Mouse (Mus musculus) liver, postnatal 0 days (tissue): Measurements from ENCODE around the gene Efcab3. TPM values are rescaled to one million over a fixed set of nuclear protein-coding genes. Genes with fewer than 3 reads are reported as not detected.

ENCODE experiments used
- ATAC-seq: fragments of 200-750 bp; cut with Nextera tagmentation; 2 replicates; pipeline ENCODE4 v1.8.0; 2017; ENCODE audit warnings: mild to moderate bottlenecking, moderate library complexity
- DNase-seq: peaks from one replicate; pipeline ENCODE4 v3.0.0-alpha.2; 2016
- H3K27ac ChIP-seq: fragments of 300-500 bp; sonication (generic); 2 replicates; pipeline ENCODE4 v1.5.1; 2014; ENCODE audit warnings: antibody characterized with exemption, moderate library complexity, mild to moderate bottlenecking, low read depth
- H3K27me3 ChIP-seq: fragments of 300-500 bp; sonication (generic); 2 replicates; pipeline ENCODE4 v1.6.1; 2014; ENCODE audit warnings: low read length, control low read depth, mixed read lengths; ENCODE audit not compliant: insufficient read depth
- H3K36me3 ChIP-seq: fragments of 300-500 bp; sonication (generic); replicated peaks from 2 replicates; pipeline ENCODE4 v1.6.1; 2014; ENCODE audit warnings: mild to moderate bottlenecking, control low read depth, low read length, moderate library complexity, mixed read lengths; ENCODE audit not compliant: insufficient read depth
- H3K4me1 ChIP-seq: fragments of 300-500 bp; sonication (generic); 2 replicates; pipeline ENCODE4 v1.6.1; 2014; ENCODE audit warnings: antibody characterized with exemption, mild to moderate bottlenecking, control low read depth; ENCODE audit not compliant: insufficient read depth
- H3K4me2 ChIP-seq: fragments of 300-500 bp; sonication (generic); 2 replicates; pipeline ENCODE4 v1.6.1; 2014; ENCODE audit warnings: low read depth, mild to moderate bottlenecking, low read length, moderate library complexity, mixed read lengths
- H3K4me3 ChIP-seq: fragments of 300-500 bp; sonication (generic); 2 replicates; pipeline ENCODE4 v1.5.1; 2014; ENCODE audit warnings: low read depth, low read length
- H3K9ac ChIP-seq: fragments of 300-500 bp; sonication (generic); replicated peaks from 2 replicates; pipeline ENCODE4 v1.6.1; 2014; ENCODE audit warnings: mild to moderate bottlenecking, moderate library complexity
- H3K9me3 ChIP-seq: fragments of 300-500 bp; sonication (generic); 2 replicates; pipeline ENCODE4 v1.6.1; 2016; ENCODE audit warnings: mild to moderate bottlenecking, control low read depth, low read length, mixed read lengths
- CTCF ChIP-seq: sonication (generic); IDR thresholded peaks from 2 replicates; pipeline ENCODE4 v1.5.1; 2016; ENCODE audit warnings: antibody characterized with exemption, low read depth
- EP300 ChIP-seq: IDR thresholded peaks from 2 replicates; pipeline ENCODE4 v1.6.1; 2016; ENCODE audit warnings: antibody characterized with exemption, low read depth, mild to moderate bottlenecking
- WGBS: fragments of 180-500 bp; shearing (Covaris S2); extraction: QIAGEN DNeasy Blood & Tissue Kit; methylation state at CpG from one replicate; pipeline ENCODE4 v1.1.7; 2014; ENCODE audit not compliant: insufficient replicate concordance; 5-methylcytosine and 5-hydroxymethylcytosine counted together
- polyA plus RNA-seq: library from polyadenylated mRNA; unstranded; fragments of >200 nt; fragmentation: Nextera tagmentation; extraction: Ambion mirVana; gene quantifications from 2 replicates; pipeline ENCODE4 v1.2.1, GENCODE M21; 2015

The Efcab3 gene
- polyA plus RNA-seq, 1 experiment from 2014 or later = 0.62 TPM

- no peaks in the 10 kb centered on the region for H3K9me3 ChIP-seq
- TF ChIP-seq EP300 (no peak), CTCF (no peak; the same call in 1 of the 2 replicates)
- H3K27ac ChIP-seq = peak overlapping the region; percentile 55; the same call in 1 of the 2 replicates
- H3K4me2 ChIP-seq = no peak overlapping the region
- H3K36me3 ChIP-seq = peaks cover 6% of the 10 kb centered on the region; the same call in 1 of the 2 replicates
- WGBS = 71% methylated on average over 11 of the region's 11 CpGs
- DNase-seq (no peak), ATAC-seq (peak; percentile 53)
- H3K4me1 ChIP-seq = peaks cover 13% of the 10 kb centered on the region
- no peaks in the 10 kb centered on the region for H3K27me3 ChIP-seq
- H3K9ac ChIP-seq = no peak overlapping the region
- H3K4me3 ChIP-seq = no peak overlapping the region
Measured at GRCm38 (mm10) chr11:105144508-105145210, 81.3 kb downstream of the Efcab3 start.

- Histone ChIP-seq H3K4me2 (no peak overlapping the region), H3K4me3 (no peak overlapping the region), H3K27me3 (no peaks in the 10 kb centered on the region), H3K36me3 (0 out of 2 replicates have a peak, but pooled peaks cover 3% of the 10 kb centered on the region), H3K4me1 (peaks cover 13% of the 10 kb centered on the region), H3K9me3 (no peaks in the 10 kb centered on the region), H3K9ac (no peak overlapping the region), H3K27ac (peak overlapping the region; percentile 34; the same call in 1 of the 2 replicates)
- DNase-seq (no peak), ATAC-seq (0 out of 2 replicates have a peak, but pooled peaks have one; percentile 24)
- TF ChIP-seq EP300 = no peak
- TF ChIP-seq CTCF = no peak
- 82% methylated on average over 10 of the region's 10 CpGs for WGBS
Measured at GRCm38 (mm10) chr11:105145211-105145610, 81.8 kb downstream of the Efcab3 start.

GRCm38 (mm10) chr11:105146593-105146992, 83.2 kb downstream of the Efcab3 start, which contains the start of gene Gm10842:
Gene Gm10842 (plus strand): TSS chr11:105146893.
- DNase-seq (no peak), ATAC-seq (no peak)
- Histone ChIP-seq H3K4me2 (no peak within 1 kb of the TSS), H3K27ac (no peak within 1 kb of the TSS), H3K4me1 (peaks cover 24% of the 10 kb centered on the region), H3K9me3 (no peaks in the 10 kb centered on the region), H3K4me3 (no peak within 1 kb of the TSS), H3K9ac (no peak within 1 kb of the TSS), H3K27me3 (no peaks in the 10 kb centered on the region), H3K36me3 (no peaks in the 10 kb centered on the region)
- WGBS = 75% methylated on average over 3 of the region's 3 CpGs
- no peak for TF ChIP-seq CTCF

- no peak for DNase-seq
- H3K9ac ChIP-seq = no peak overlapping the region
- 48% methylated on average over 3 of the region's 3 CpGs for WGBS
- H3K27me3 ChIP-seq = no peaks in the 10 kb centered on the region
- TF ChIP-seq EP300 (no peak), CTCF (no peak)
- no peak for ATAC-seq
- peak overlapping the region; percentile 13; the same call in 1 of the 2 replicates for H3K27ac ChIP-seq
- no peaks in the 10 kb centered on the region for H3K36me3 ChIP-seq
- peaks cover 33% of the 10 kb centered on the region for H3K4me1 ChIP-seq
- H3K4me3 ChIP-seq = no peak overlapping the region
- no peaks in the 10 kb centered on the region for H3K9me3 ChIP-seq
- H3K4me2 ChIP-seq = no peak overlapping the region
Measured at GRCm38 (mm10) chr11:105149353-105149752, 86.0 kb downstream of the Efcab3 start.

DNA sequence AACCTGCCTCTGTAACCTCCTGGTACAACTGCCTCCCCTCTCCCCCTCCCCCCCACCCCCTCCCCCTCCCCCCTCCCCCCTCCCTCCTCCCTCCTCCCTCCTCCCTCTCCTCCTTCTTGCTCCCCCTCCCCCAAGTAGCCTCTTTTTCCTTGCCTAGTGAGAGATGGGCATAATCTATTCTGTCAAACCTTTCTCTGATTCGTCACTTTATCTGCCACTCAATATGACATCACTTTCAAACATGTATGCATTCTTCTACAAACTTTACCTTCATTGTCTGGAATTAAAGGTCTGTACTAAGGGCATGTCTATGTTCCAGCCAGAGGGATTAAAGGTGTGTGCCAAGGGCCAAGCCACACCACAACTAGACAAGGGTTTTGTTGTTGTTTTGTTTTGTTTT, 86.4 kb downstream of the Efcab3 start:
- no peak overlapping the region for H3K4me3 ChIP-seq
- H3K27ac ChIP-seq = no peak overlapping the region
- TF ChIP-seq CTCF (no peak), EP300 (no peak)
- DNase-seq (no peak), ATAC-seq (no peak)
- H3K9me3 ChIP-seq = no peaks in the 10 kb centered on the region
- 75% methylated on average over 1 of the region's 1 CpGs for WGBS
- H3K36me3 ChIP-seq = no peaks in the 10 kb centered on the region
- H3K9ac ChIP-seq = no peak overlapping the region
- H3K4me2 ChIP-seq = no peak overlapping the region
- H3K4me1 ChIP-seq = peaks cover 31% of the 10 kb centered on the region
- H3K27me3 ChIP-seq = no peaks in the 10 kb centered on the region

DNA sequence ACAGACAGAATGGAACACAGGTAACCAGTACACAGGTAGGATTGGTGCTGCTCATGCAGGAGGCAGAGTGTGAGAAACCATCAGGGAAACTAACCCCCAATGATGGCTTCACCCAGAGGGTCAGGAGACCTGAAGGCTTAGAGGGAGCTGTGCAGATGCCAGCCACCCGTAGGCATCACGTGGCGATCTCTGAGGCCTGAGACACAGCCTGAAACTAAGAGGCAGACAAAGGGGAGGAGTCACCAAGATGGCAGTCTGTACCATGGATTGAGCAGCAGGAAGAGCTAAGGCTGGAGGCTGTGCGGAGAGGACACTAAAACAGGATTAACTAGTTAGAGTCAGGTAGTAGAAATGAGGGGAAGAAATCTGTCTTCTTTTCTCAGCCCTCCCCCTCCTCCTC, 87.3 kb downstream of the Efcab3 start:
- Histone ChIP-seq H3K27me3 (no peaks in the 10 kb centered on the region), H3K4me3 (no peak overlapping the region), H3K9me3 (no peaks in the 10 kb centered on the region), H3K9ac (no peak overlapping the region), H3K4me2 (no peak overlapping the region; the same call in 1 of the 2 replicates), H3K27ac (no peak overlapping the region), H3K4me1 (peaks cover 30% of the 10 kb centered on the region), H3K36me3 (no peaks in the 10 kb centered on the region)
- no peak for ATAC-seq
- WGBS = 58% methylated on average over 4 of the region's 4 CpGs
- no peak for DNase-seq
- TF ChIP-seq EP300 = no peak
- TF ChIP-seq CTCF = no peak
